Mouse (Mus musculus) adrenal gland, postnatal 10 days (tissue): Measurements from ENCODE around the gene Sirt7. TPM values are rescaled to one million over a fixed set of nuclear protein-coding genes. Genes with fewer than 3 reads are reported as not detected.

Source experiments
- DNase-seq: peaks from one replicate; pipeline ENCODE4 v3.0.0; 2021; ENCODE audit warnings: mixed read lengths
- total RNA-seq, 2 experiments: library from RNA; stranded (reverse); gene quantifications; 2 replicates each; pipeline ENCODE4 v1.2.3; 2021

The Sirt7 gene
- total RNA-seq, 2 experiments from 2014 or later, result 33.2 to 40.3 TPM

- no peak for DNase-seq
Measured at GRCm38 (mm10) chr11:120641255-120641654, 16.2 kb upstream of the Sirt7 start.

- no peak for DNase-seq
Measured at GRCm38 (mm10) chr11:120634810-120635209, 9.8 kb upstream of the Sirt7 start.

- DNase-seq, result peak; percentile 96
Measured at GRCm38 (mm10) chr11:120633520-120634343, 8.7 kb upstream of the Sirt7 start, which contains the start of gene Mafg. Gene Mafg, minus strand, starts transcription at chr11:120633600.

GRCm38 (mm10) chr11:120632559-120633519, 7.8 kb upstream of the Sirt7 start:
- peak; percentile 83 for DNase-seq

GRCm38 (mm10) chr11:120631726-120632448, 6.8 kb upstream of the Sirt7 start:
- no peak for DNase-seq

GRCm38 (mm10) chr11:120630881-120631725, 6.1 kb upstream of the Sirt7 start:
- DNase-seq, result no peak

GRCm38 (mm10) chr11:120630401-120630871, 5.4 kb upstream of the Sirt7 start:
- DNase-seq, result peak; percentile 69

- peak; percentile 73 for DNase-seq
Measured at GRCm38 (mm10) chr11:120629911-120630310, 4.9 kb upstream of the Sirt7 start.

- no peak for DNase-seq
Measured at GRCm38 (mm10) chr11:120629341-120629730, 4.3 kb upstream of the Sirt7 start.

- DNase-seq, result no peak
Measured at GRCm38 (mm10) chr11:120628601-120629340, 3.7 kb upstream of the Sirt7 start.

GRCm38 (mm10) chr11:120627468-120628300, 2.6 kb upstream of the Sirt7 start:
- no peak for DNase-seq

GRCm38 (mm10) chr11:120626785-120627467, 1.9 kb upstream of the Sirt7 start:
- no peak for DNase-seq

GRCm38 (mm10) chr11:120624680-120625111, 344 bp downstream of the Sirt7 start:
- peak; percentile 92 for DNase-seq

GRCm38 (mm10) chr11:120623961-120624679, 920 bp downstream of the Sirt7 start:
- DNase-seq, result peak; percentile 81

- no peak for DNase-seq
Measured at GRCm38 (mm10) chr11:120622805-120623204, 2.2 kb downstream of the Sirt7 start.

GRCm38 (mm10) chr11:120620195-120620594, 4.8 kb downstream of the Sirt7 start:
- no peak for DNase-seq

GRCm38 (mm10) chr11:120618619-120619535, 6.2 kb downstream of the Sirt7 start:
- no peak for DNase-seq
